Mouse (Mus musculus) layer of hippocampus, adult 18-20 months (tissue): ENCODE measurements around the gene Kcnmb3. TPM values are rescaled to one million over a fixed set of nuclear protein-coding genes. Genes with fewer than 3 reads are reported as not detected.
A peak's percentile ranks its signal among the peaks of the same experiment; 100 is the strongest.

Experiments
- DNase-seq, 2 experiments: peaks; one replicate each; pipeline ENCODE4 v3.0.0; 2022; ENCODE audit warnings: low spot score in 2 of 2
- total RNA-seq, 2 experiments: library from RNA; stranded (reverse); gene quantifications; 2 replicates each; pipeline ENCODE4 v1.2.3; 2021

Gene Kcnmb3
- total RNA-seq, 2 experiments from 2014 or later, result 0.76 TPM; not detected in 1

DNA sequence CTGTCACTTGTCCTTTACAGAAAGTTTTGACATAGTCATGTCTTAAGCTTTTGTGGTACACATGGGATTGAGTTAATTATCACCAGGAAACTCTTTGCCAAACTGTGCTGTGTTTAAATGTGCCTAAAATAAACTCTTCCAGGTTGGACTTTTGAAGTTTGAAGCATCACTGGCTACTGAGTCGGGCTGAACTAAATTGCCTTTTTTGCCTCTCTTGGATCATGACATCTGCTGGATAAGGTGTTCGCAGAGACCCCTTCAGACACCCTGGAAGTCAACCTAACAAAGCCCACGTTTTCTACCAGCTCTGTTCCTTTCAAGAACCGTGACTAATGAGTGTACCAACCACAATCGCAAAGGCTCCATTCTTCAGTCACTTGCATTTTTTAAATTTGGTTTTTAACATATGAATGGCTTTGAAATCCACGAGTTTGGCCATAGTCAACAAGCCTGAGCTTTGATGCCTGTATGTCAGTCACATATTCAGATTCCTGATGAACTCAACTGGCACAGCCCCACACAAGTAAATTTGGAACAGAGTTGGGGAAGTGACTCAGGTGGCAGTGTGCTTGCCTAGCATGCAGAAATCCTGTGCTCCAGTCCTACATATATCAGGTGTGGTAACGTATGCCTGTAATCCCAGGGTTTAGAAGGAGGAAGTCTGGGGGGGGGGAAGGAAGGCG lies 3.2 kb upstream of the Kcnmb3 start:
- no peak for DNase-seq

DNA sequence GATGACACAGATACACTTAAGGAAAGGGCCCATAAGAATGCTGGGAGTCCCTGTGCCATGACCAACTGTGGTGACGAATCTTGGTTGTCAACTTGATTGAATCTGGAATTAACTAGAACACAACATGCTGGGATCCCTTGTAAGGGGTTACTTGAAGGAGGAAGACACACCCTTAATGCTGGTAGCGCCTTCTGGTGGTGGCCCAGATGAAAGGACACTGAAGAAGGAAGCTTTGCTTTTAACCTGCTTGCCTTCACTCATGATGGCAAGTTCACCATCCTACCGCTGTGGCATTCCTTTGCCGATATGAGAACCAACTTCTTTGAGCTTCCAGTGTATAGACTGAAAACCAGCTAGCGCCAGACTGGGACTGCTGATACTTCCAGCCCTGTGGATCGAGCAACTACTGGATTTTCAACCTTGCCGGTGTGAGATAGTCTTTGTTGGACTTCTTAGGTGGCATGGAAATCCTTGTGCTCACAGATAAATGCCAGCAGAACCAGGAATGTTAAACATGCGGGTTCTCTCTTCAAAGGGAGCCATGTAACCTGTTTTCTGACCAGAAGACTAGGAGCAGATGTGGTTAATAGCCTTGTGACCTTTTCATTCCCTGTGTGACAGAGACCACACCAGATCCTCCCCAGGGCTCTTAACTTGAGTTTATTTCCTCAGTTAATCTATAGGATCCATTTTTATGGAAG lies 2.5 kb upstream of the Kcnmb3 start:
- no peak for DNase-seq

DNA sequence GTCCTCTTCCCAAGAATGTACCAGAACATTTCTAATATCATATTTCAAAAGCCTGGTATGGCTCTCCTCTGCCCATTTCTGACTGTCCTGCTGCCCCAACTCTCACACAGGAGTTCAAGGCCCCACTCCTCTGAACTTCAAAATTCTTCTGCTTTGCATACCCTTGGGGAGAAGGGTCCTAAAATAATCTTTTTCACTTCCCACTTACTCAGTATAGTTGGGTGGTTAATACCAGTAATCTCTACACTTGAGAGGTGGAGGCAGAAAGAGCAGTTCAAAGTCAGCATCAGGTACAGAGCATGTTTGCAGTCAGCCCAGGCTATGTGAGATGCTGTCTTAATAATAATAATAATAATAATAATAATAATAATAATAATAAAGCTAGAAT lies 1.1 kb downstream of the Kcnmb3 start:
- no peak for DNase-seq

DNA sequence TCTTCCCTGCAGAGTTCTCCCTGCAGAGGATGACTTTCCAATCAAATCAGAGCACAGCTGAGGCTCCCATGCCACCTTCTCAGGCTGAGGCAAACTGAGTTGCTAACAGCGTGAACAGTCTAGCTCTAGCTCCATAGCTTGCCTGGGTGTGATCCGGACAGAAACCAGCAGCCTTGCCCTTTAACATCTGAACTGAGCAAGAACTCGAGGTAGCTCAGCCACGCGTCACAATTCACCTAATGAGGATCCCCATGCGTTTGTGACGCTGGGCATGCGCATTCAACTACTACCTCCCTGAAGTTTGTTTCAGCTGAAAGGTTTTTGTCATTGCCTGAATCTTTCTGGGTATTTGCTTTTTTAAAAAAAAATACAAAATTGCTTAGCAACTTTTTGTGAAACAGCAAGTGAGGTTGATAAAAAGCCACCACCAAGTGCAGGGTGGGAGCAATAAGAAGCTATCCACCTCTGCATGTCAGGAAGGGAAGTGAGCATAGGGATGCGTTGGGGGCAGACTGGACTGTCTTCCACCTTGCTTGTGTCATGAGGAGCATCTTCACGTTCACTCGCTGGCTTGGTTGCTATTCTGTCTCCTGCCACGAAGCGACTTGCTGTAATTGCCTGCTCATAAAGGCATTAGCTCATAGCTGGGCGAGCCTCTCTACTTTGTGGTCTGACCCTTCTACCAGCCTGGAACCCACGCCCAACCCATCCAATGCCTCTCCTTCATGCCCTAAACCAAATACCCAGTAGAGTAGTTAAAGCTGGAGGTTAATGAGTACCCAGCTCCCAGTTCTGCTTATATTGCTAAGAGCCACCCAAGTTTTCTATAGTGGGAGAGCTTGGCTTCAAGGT lies 1.7 kb downstream of the Kcnmb3 start:
- no peak for DNase-seq

DNA sequence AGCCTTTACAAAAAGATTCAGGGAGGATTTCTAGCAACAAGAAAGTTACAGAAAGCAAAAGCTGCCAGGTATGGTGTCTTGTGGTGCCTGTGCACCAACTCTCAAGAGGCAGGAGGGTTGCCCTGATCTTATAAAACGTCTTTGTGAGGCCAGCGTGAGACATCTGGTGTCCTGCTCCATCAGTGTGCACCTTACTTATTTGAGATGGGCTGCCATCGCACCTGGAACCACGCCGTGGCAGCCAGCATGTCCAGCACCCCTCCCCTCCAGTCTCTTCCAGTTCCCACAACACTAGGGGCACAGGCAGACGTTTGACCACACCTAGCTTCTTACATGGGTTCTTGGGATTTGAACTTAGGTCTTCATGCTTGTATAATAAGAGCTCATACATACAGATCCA lies 3.9 kb downstream of the Kcnmb3 start:
- DNase-seq, result no peak

DNA sequence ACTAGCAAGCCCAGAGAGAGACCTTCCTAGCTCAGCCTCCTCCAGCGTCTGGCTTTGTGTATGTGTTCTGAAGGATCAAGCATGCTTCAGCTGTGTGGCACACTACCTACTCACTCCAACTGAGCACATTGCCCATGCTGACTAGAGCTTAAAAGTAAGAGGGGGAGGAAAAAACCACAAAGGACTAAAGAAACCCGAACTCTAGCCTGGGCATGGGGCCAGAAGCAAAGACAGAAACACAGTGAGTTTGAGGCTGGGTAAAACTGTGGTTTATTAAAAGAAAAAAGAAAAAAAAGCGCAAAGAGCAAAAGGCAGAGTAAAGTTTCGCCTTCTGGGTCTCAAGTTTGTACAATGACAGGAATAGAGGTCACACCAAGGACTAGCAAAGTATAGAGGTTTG lies 5.5 kb downstream of the Kcnmb3 start:
- DNase-seq, result no peak

DNA sequence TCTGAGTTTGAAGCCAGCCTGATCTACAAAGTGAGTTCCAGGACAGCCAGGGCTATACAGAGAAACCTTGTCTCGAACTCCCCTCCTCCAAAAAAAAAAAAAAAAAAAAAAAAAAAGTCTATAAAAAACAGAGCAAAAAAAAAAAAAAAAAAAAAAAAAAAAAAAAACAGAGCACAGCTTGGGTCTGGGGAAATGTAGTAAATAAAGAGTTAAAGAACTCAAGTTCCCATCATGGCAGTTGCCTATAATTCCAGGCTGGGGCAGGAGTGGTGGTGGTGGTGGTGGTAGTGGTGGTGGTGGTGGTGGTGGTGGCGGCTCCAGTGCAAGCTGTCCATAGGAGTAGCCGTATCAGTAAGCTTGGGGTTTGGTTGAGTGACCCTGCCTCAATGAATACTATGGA lies 9.0 kb downstream of the Kcnmb3 start:
- DNase-seq, result no peak

DNA sequence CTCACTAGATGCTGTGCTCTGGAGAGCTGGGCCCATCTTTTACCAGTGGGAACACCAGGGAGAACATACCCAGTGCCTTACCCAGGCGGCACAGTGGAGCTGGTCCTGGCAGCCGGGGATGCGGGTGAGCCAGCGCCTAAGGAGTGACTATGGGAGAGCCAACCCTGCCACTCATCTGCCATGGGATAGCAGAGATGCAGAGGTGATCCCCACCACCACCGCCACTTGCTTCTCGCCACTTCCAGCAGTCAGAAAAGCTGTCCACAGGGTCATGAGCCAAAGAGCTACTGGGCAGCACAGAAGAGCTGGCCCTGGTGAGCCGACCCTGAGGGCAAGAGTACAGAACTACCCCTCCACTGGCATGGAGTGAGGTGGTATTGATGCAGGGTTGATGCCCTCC lies 12.1 kb downstream of the Kcnmb3 start:
- DNase-seq, result no peak

DNA sequence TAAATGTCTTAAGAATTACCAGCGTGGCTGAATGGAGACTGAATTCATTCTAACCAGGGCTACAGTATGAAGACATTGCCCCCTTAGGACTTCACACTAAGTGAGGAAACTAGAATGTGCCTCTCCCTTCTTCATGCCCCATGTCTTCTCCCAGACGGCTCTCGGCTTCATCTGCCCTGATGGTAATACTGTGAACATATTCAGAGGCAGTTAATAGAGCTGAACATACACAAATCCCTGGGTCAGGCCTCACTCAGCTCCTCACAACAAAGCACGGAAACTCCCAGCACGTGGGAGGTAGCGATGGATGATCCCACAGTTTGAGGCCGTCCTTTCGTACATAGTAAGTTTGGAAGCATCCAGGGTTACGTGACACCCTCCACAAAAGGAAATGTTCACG lies 18.8 kb downstream of the Kcnmb3 start:
- no peak for DNase-seq

DNA sequence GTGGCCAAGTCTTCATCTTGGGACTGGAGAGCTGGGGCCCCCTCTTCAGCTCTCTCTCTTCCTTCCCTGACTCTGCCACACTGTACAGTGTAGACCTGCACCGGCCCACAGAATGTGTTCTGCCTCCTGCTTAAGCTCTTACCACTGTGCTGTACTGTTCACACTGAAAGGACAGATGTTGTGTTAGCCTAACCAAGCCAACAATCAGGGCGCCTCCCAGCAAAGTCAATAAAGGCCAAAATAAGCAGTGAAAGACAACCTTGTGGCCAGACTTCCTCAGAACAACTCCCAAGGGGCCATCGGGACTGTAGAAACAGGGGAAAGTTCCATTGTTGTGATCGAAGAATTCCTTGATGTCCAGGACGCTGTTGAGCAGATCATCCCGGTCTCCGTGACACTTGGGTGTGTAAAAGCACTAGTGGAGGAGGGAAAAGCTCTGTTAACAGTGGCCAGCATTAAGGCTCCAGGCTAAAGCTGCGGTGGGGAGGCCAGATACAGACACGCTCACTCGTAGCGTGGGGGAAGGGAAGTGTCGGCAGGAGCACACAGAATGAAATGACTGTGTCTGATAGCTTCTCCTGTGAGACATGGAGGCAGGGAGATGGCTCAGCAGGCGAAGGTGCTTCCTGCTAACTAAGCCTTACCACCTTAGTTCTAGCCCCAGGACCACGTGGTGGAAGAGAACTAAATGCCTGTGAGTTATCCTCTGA lies 19.7 kb downstream of the Kcnmb3 start:
- DNase-seq, result no peak

DNA sequence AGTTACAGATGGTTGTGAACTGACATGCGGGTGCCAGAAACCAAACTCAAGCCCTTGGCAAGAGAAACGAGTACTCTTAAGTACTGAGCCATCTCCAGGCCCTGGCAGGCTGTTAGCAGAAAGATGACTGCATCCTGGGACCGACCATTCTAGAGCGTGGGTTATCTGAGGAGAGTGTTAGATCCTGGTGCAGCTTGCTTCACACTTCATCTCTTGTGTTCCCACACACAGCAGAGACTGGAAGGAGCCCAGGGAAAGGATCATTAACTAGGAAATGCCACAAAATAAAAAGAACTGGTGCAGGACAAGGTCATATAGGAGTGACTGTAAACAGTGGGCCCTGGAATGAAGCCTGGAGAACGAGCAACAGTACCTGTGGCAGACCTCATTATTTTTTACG lies 20.9 kb downstream of the Kcnmb3 start:
- peak in 1 of 2 experiments; percentile 50 for DNase-seq

DNA sequence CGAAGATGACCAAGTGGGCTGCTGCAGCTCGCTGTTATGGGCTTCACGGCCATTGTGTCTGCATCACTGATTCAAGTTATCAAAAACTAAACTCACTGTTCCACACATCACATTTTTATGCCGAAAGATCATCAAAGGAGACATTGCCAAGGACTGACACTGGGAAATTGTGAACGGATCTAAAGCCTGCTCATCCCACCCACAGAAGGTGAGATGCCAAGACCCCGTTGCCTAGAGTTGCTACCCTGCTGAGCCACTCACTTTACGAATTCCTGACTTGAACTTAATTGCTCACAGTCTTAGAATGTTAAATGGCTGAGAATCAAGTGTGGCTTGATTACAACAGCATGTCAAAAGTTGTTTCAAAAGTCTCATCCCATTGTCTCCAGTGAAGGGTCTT lies 21.6 kb downstream of the Kcnmb3 start:
- DNase-seq, result no peak

DNA sequence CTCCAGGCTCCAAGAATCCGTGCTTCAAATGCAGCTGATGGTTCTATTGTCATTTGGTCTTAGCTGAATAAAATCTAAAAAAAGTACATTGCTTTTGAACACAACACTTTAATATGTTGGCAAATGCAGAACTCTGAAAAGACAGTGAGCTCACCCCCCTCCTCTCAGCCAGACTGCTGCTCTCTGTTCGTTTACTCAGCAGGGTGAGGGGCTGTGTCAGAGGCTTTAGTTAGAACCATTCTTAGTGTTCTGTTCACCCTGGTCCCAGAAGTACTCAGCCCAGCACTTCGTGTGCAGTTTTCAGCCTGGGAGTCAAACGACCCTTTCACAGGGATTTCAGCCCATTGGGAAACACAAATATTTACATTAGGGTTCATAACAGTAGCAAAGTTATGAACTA lies 23.6 kb downstream of the Kcnmb3 start:
- no peak for DNase-seq

DNA sequence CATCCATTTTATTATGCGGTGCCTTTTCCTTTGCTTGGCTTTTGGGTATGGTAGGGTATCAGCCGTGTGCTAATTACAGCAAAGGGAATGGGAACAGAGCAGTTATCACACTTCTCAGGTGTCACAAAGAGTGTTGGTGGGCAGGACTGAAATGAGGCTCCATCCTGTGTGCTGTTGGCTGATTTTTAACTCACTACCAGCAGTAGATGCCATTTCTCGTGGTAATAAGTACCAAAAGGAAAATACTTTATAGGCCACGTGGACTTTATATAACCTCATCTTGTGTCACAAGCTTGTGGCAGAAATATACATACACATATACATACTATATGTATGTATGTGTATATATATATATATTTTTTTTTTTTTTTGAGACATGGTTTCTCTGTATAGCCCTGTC lies 24.7 kb downstream of the Kcnmb3 start:
- DNase-seq, result no peak

DNA sequence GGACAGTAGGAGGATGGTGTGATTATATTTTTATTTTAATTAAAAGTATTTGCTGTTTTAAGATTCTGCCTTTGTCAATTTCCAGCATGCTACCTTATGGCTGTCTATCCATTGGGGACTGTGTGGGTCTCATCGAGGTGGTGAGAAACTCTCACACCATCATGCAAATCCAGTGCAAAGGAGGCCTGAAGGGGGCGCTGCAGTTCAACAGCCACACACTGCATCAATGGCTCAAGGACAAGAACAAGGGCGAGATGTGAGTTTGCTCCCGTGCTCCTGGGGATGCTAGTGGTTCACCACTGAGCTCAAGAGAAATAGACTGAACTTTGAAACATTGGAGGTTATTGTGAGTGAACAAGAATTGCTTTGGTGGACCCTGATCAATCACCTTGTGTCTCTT lies 32.3 kb downstream of the Kcnmb3 start:
- peak in 1 of 2 experiments; percentile 32 for DNase-seq

DNA sequence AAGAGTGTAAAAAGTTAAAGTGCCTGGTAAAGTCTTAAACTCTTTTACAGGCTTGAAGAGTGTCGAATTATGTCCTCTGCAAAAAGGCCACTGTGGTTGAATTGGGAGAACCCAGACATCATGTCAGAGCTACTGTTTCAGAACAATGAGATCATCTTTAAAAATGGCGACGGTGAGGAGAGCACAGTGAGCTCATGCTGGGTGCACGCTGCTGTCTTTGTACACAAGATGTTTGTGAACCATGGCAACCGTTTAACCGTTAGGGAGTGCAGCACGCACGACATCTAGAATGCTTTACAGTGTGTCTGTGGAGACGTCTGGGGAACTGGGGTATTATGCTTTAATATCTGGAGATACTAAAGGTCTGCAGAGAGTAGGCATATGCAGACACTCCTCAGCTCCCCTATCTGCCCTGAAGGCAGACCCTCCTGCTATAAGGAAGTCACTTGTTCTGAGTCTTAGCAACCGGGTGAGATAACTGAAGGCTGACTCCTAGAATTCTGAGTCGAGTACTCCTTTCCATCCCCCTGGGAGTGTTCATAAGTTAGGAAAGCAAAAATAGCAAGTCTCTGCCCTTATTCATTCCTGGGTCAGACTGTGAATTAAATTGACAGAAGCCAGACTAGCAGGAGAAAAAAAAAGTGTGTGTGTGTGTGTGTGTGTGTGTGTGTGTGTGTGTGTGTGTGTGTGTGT lies 37.6 kb downstream of the Kcnmb3 start:
- no peak for DNase-seq

DNA sequence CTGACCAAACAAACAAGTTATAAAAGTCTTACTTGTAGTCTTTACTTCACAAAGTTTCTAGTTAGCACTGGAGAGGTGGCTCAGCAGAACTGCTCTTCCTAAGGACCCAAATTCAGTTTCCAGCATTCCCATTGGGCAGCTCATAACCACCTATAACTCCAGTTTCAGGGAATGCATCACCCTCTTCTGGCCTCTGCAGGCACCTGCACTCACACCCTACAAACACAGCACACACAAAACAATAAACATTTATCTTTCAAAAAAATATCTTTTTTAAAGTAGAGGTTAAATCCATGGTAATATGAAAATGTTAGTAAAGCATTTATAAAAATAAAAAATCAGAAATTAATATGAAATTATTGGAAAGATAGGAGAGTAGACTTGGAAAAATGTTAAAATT lies 50.3 kb downstream of the Kcnmb3 start:
- no peak for DNase-seq

DNA sequence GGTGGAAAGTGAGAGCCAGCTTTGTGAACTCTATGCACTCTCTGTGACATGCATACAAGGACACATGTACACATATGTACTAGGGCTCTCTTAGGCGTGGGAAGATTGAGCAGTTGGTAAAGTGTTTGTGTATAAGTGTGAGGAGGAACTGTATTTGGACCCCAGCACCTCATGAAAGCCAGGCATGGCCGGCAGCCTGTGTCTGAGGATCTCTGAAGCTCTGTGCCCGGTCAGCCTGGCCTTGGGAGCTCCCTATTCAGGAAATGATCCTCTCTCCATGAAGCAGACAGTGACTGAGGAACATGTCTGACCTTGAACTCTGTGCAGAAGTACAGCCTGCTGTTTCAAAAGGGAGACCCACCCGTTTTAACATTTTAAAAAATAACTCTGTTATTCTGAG lies 53.3 kb downstream of the Kcnmb3 start:
- DNase-seq, result no peak

DNA sequence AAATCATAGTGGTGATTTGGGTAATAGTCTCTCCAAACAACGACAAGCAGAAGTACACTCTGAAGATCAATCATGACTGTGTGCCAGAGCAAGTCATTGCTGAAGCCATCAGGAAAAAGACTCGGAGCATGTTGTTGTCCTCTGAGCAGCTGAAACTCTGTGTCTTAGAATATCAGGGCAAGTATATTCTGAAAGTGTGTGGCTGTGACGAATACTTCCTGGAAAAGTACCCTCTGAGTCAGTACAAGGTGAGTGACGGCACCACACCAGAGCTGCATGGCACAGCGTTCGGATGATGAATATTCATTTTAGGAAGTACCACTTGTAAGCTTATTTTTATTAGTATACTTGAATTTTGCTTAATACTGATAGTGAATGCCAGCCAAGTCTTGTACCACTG lies 54.2 kb downstream of the Kcnmb3 start:
- DNase-seq, result no peak

DNA sequence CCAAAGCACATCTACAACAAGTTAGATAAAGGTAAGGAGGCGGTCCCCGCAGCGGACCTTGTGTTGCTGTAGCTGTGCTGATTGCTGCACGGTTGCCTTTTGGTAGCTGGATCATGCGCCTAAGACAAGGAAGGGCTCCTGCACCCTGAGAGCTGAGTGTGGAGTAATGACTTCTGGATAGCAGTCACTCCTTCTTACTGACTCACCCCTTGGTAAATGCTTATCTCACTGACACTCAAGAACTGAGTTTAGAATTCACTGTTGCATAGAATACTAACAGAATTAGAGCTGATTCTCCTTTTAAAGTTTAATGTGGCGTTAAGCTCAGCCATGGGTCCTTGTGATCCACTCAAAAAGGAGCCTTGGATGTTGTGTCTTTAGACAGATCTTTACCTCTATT lies 54.7 kb downstream of the Kcnmb3 start:
- DNase-seq, result no peak

DNA sequence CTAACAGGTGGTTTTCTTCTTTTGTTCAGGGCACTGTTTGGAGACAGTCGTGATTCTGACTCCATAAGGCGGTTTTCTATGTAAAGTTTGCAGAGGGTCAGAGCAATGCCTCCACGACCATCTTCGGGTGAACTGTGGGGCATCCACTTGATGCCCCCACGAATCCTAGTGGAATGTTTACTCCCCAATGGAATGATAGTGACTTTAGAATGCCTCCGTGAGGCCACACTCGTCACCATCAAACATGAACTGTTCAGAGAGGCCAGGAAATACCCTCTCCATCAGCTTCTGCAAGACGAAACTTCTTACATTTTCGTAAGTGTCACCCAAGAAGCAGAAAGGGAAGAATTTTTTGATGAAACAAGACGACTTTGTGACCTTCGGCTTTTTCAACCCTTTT lies 55.9 kb downstream of the Kcnmb3 start:
- no peak for DNase-seq
